Mouse (Mus musculus): ENCODE measurements at regions not wholly inside any gene's neighbourhood (a gene's known extent, or its start where the extent isn't known, plus 50 kb on each side); places are given as distances from the start of the nearest gene placed in this dataset.
A peak's percentile ranks its signal among the peaks of the same experiment; 100 is the strongest.

GRCm38 (mm10) chr8:116143687-116144573, 360.8 kb upstream of the Dynlrb2 start:
- DNase-seq (ENCODE audit: extremely low spot score in 1 of 2, low spot score in 1 of 2): peak; percentile 19 to 63

GRCm38 (mm10) chr8:116141363-116141762, 363.4 kb upstream of the Dynlrb2 start:
- DNase-seq (ENCODE audit: extremely low spot score in 1 of 2, low spot score in 1 of 2): no peak

GRCm38 (mm10) chr8:116139934-116140333, 364.8 kb upstream of the Dynlrb2 start:
- DNase-seq (ENCODE audit: extremely low spot score in 1 of 2, low spot score in 1 of 2): no peak

GRCm38 (mm10) chr8:116137765-116138164, 367.0 kb upstream of the Dynlrb2 start:
- no peak for DNase-seq (ENCODE audit: extremely low spot score in 1 of 2, low spot score in 1 of 2)

GRCm38 (mm10) chr8:116133503-116133902, 371.3 kb upstream of the Dynlrb2 start:
- no peak for DNase-seq (ENCODE audit: extremely low spot score in 1 of 2, low spot score in 1 of 2)

GRCm38 (mm10) chr8:116133084-116133483, 371.7 kb upstream of the Dynlrb2 start:
- no peak for DNase-seq (ENCODE audit: extremely low spot score in 1 of 2, low spot score in 1 of 2)

- no peak for DNase-seq (ENCODE audit: extremely low spot score in 1 of 2, low spot score in 1 of 2)
Observed at GRCm38 (mm10) chr8:116120067-116120466, 384.7 kb upstream of the Dynlrb2 start.

- no peak for DNase-seq (ENCODE audit: extremely low spot score in 1 of 2, low spot score in 1 of 2)
Observed at GRCm38 (mm10) chr8:116117919-116118318, 386.9 kb upstream of the Dynlrb2 start.

- no peak for DNase-seq (ENCODE audit: extremely low spot score in 1 of 2, low spot score in 1 of 2)
Observed at GRCm38 (mm10) chr8:116116625-116117024, 388.1 kb upstream of the Dynlrb2 start.

- peak; percentile 13 to 55 for DNase-seq (ENCODE audit: extremely low spot score in 1 of 2, low spot score in 1 of 2)
Observed at GRCm38 (mm10) chr8:116115811-116116372, 388.9 kb upstream of the Dynlrb2 start.

- peak in 1 of 2 experiments; percentile 19 for DNase-seq (ENCODE audit: extremely low spot score in 1 of 2, low spot score in 1 of 2)
Observed at GRCm38 (mm10) chr8:116114978-116115377, 389.8 kb upstream of the Dynlrb2 start.

- no peak for DNase-seq (ENCODE audit: extremely low spot score in 1 of 2, low spot score in 1 of 2)
Observed at GRCm38 (mm10) chr8:116114502-116114901, 390.3 kb upstream of the Dynlrb2 start.

- peak in 1 of 2 experiments; percentile 15 for DNase-seq (ENCODE audit: extremely low spot score in 1 of 2, low spot score in 1 of 2)
Observed at GRCm38 (mm10) chr8:116111168-116111567, 393.6 kb upstream of the Dynlrb2 start.

- DNase-seq (ENCODE audit: extremely low spot score in 1 of 2, low spot score in 1 of 2): no peak
Observed at GRCm38 (mm10) chr8:116096666-116097065, 389.1 kb upstream of the Maf start.

- no peak for DNase-seq (ENCODE audit: extremely low spot score in 1 of 2, low spot score in 1 of 2)
Observed at GRCm38 (mm10) chr8:116083156-116083555, 375.6 kb upstream of the Maf start.

- no peak for DNase-seq (ENCODE audit: extremely low spot score in 1 of 2, low spot score in 1 of 2)
Observed at GRCm38 (mm10) chr8:116078849-116079407, 371.3 kb upstream of the Maf start.

- no peak for DNase-seq (ENCODE audit: extremely low spot score in 1 of 2, low spot score in 1 of 2)
Observed at GRCm38 (mm10) chr8:116071497-116071896, 363.9 kb upstream of the Maf start.

GRCm38 (mm10) chr8:116069538-116069937, 361.9 kb upstream of the Maf start:
- no peak for DNase-seq (ENCODE audit: extremely low spot score in 1 of 2, low spot score in 1 of 2)

- DNase-seq (ENCODE audit: extremely low spot score in 1 of 2, low spot score in 1 of 2): no peak
Observed at GRCm38 (mm10) chr8:116067978-116068375, 360.4 kb upstream of the Maf start.

- DNase-seq (ENCODE audit: extremely low spot score in 1 of 2, low spot score in 1 of 2): no peak
Observed at GRCm38 (mm10) chr8:116067182-116067977, 359.8 kb upstream of the Maf start.

- DNase-seq (ENCODE audit: extremely low spot score in 1 of 2, low spot score in 1 of 2): no peak
Observed at GRCm38 (mm10) chr8:116065871-116066270, 358.3 kb upstream of the Maf start.
